Mouse (Mus musculus) neural tube, embryonic 13.5 days (tissue): ENCODE measurements around the gene Akip1. TPM values are rescaled to one million over a fixed set of nuclear protein-coding genes. Genes with fewer than 3 reads are reported as not detected.

Experiments used
- ATAC-seq: fragments of 200-750 bp; cut with Nextera tagmentation; 2 replicates; pipeline ENCODE4 v1.8.0; 2017; ENCODE audit warnings: low read depth, mild to moderate bottlenecking, moderate TSS enrichment, moderate library complexity
- H3K27ac ChIP-seq: fragments of 300-500 bp; sonication (generic); replicated peaks from 2 replicates; pipeline ENCODE4 v1.5.1; 2015; ENCODE audit warnings: moderate library complexity, mild to moderate bottlenecking, inconsistent platforms
- H3K27me3 ChIP-seq: fragments of 300-500 bp; sonication (generic); 2 replicates; pipeline ENCODE4 v1.6.1; 2015; ENCODE audit warnings: mild to moderate bottlenecking, inconsistent platforms
- H3K36me3 ChIP-seq: fragments of 300-500 bp; sonication (generic); 2 replicates; pipeline ENCODE4 v1.6.1; 2015; ENCODE audit warnings: mild to moderate bottlenecking, inconsistent platforms
- H3K4me1 ChIP-seq: fragments of 300-500 bp; sonication (generic); replicated peaks from 2 replicates; pipeline ENCODE4 v1.6.1; 2015; ENCODE audit warnings: inconsistent platforms
- H3K4me2 ChIP-seq: fragments of 300-500 bp; sonication (generic); 2 replicates; pipeline ENCODE4 v1.6.1; 2015; ENCODE audit warnings: inconsistent platforms, mild to moderate bottlenecking, moderate library complexity
- H3K4me3 ChIP-seq: fragments of 300-500 bp; sonication (generic); 2 replicates; pipeline ENCODE4 v1.5.1; 2015; ENCODE audit warnings: mild to moderate bottlenecking, inconsistent platforms
- H3K9ac ChIP-seq: fragments of 300-500 bp; sonication (generic); 2 replicates; pipeline ENCODE4 v1.6.1; 2015; ENCODE audit warnings: moderate library complexity, mild to moderate bottlenecking, inconsistent platforms
- H3K9me3 ChIP-seq: fragments of 300-500 bp; sonication (generic); 2 replicates; pipeline ENCODE4 v1.6.1; 2016; ENCODE audit warnings: inconsistent platforms
- WGBS: fragments of 180-500 bp; shearing (Covaris S2); methylation state at CpG from one replicate; pipeline ENCODE4 v1.1.7; 2015; 5-methylcytosine and 5-hydroxymethylcytosine counted together
- polyA plus RNA-seq: library from polyadenylated mRNA; unstranded; fragments of >200 nt; fragmentation: Nextera tagmentation; extraction: Ambion mirVana; gene quantifications from 2 replicates; pipeline ENCODE4 v1.2.1, GENCODE M21; 2015

The Akip1 gene
- polyA plus RNA-seq, 1 experiment from 2014 or later, result 12.2 TPM

- Histone ChIP-seq H3K4me1 (peaks cover 27% of the 10 kb centered on the region), H3K27me3 (no peaks in the 10 kb centered on the region), H3K36me3 (peaks cover 17% of the 10 kb centered on the region; the same call in 1 of the 2 replicates), H3K4me2 (peak overlapping the region; percentile 76), H3K4me3 (peak overlapping the region; percentile 62), H3K9ac (peak overlapping the region; percentile 87), H3K27ac (peak overlapping the region; percentile 86), H3K9me3 (no peaks in the 10 kb centered on the region)
- ATAC-seq, result peak; percentile 66
- WGBS, result 4% methylated on average over 13 of the region's 13 CpGs
These were observed 48.0 kb downstream of the Akip1 start for GRCm38 (mm10) chr7:109751427-109752007.

- Histone ChIP-seq H3K4me2 (peak within 1 kb of the TSS; percentile 76), H3K9ac (peak within 1 kb of the TSS; percentile 87)
- WGBS, result under 1% methylated on average over 74 of the region's 74 CpGs
These were observed 48.8 kb downstream of the Akip1 start, which contains the start of gene Tmem9b for GRCm38 (mm10) chr7:109752008-109752925. Gene Tmem9b, minus strand, starts transcription at chr7:109752875.

GRCm38 (mm10) chr7:109754034-109754433 is 50.5 kb downstream of the Akip1 start:
- no peak for ATAC-seq
- peaks cover 27% of the 10 kb centered on the region for H3K4me1 ChIP-seq
- 93% methylated on average over 8 of the region's 8 CpGs for WGBS
- H3K4me3 ChIP-seq, result no peak overlapping the region
- H3K9ac ChIP-seq, result no peak overlapping the region
- H3K4me2 ChIP-seq, result 0 out of 2 replicates have a peak overlapping the region, but pooled peaks have one; percentile 76
- no peaks in the 10 kb centered on the region for H3K27me3 ChIP-seq
- no peaks in the 10 kb centered on the region for H3K9me3 ChIP-seq
- 0 out of 2 replicates have a peak, but pooled peaks cover 4% of the 10 kb centered on the region for H3K36me3 ChIP-seq
- H3K27ac ChIP-seq, result no peak overlapping the region

More at GRCm38 (mm10) chr7:109752008-109752925, 48.8 kb downstream of the Akip1 start, which contains the start of gene Tmem9b:
- Histone ChIP-seq H3K36me3 (0 out of 2 replicates have a peak, but pooled peaks cover 13% of the 10 kb centered on the region), H3K27me3 (no peaks in the 10 kb centered on the region), H3K4me3 (peak within 1 kb of the TSS; percentile 62), H3K4me1 (peaks cover 27% of the 10 kb centered on the region), H3K27ac (peak within 1 kb of the TSS; percentile 86), H3K9me3 (no peaks in the 10 kb centered on the region)
- ATAC-seq, result peak; percentile 93

GRCm38 (mm10) chr7:109756291-109756690 is 52.8 kb downstream of the Akip1 start:
- no peaks in the 10 kb centered on the region for H3K36me3 ChIP-seq
- H3K4me2 ChIP-seq, result no peak overlapping the region
- WGBS, result 90% methylated on average over 3 of the region's 3 CpGs
- no peak overlapping the region for H3K9ac ChIP-seq
- H3K4me3 ChIP-seq, result no peak overlapping the region
- ATAC-seq, result no peak
- no peaks in the 10 kb centered on the region for H3K9me3 ChIP-seq
- H3K4me1 ChIP-seq, result peaks cover 16% of the 10 kb centered on the region
- no peak overlapping the region for H3K27ac ChIP-seq
- no peaks in the 10 kb centered on the region for H3K27me3 ChIP-seq

Other genes with a start within 250 kb of the Akip1 start
- 0.11 and 0.26 TPM in 2 replicates for gene Trim66, start 195.6 kb upstream of the Akip1 start, polyA plus RNA-seq
- 80.7 and 91.7 TPM in 2 replicates for gene Rpl27a, start 184.5 kb upstream of the Akip1 start, polyA plus RNA-seq
- gene St5, start 85 bp upstream of the Akip1 start, polyA plus RNA-seq, result 30.0 and 35.5 TPM in 2 replicates
- gene BC051019, start 20.2 kb downstream of the Akip1 start, polyA plus RNA-seq, result 0.17 TPM in 1 of 2 replicates, not detected in the other
- gene Ascl3, start 28.0 kb downstream of the Akip1 start, polyA plus RNA-seq, result 0.29 and 0.45 TPM in 2 replicates
- gene Tmem9b, start 49.2 kb downstream of the Akip1 start, polyA plus RNA-seq, result 106 and 119 TPM in 2 replicates
- 4.7 and 5.0 TPM in 2 replicates for gene Nrip3, start 78.3 kb downstream of the Akip1 start, polyA plus RNA-seq
- gene Scube2, start 162.0 kb downstream of the Akip1 start, polyA plus RNA-seq, result 4.4 and 4.6 TPM in 2 replicates